Mouse (Mus musculus): ENCODE data around the gene Thsd7a. TPM values are rescaled to one million over a fixed set of nuclear protein-coding genes. Genes with fewer than 3 reads are reported as not detected.

Thsd7a gene
- polyA plus RNA-seq, 1 experiment from 2014 or later: 3.2 TPM

DNA sequence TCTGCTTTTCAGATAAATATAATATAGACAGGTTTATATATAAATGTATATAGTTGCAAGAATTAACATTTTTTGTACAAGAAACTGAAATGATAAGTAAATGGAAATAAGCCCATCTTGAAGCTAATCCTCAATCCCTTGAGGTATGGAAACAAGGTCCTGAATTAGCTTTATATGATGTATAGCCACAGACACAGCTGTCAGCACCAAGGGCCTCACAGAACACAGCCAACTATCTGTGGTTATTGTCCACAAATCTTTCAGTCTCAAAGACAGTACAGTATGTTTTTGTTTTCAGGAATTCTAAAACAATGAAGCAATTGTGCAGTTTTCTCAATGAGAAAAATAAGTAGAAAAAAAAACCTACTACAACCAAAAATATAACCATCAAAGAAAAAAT lies 400.5 kb downstream of the Thsd7a start:
- H3K4me2 ChIP-seq (replicated peaks): no peak overlapping the region
- no peak overlapping the region for H3K27ac ChIP-seq
- no peaks in the 10 kb centered on the region for H3K9me3 ChIP-seq
- ATAC-seq: no peak
- H3K4me3 ChIP-seq (replicated peaks): no peak overlapping the region
- H3K4me1 ChIP-seq (replicated peaks): no peaks in the 10 kb centered on the region
- no peaks in the 10 kb centered on the region for H3K36me3 ChIP-seq
- H3K27me3 ChIP-seq (replicated peaks): no peaks in the 10 kb centered on the region
- H3K9ac ChIP-seq: no peak overlapping the region

DNA sequence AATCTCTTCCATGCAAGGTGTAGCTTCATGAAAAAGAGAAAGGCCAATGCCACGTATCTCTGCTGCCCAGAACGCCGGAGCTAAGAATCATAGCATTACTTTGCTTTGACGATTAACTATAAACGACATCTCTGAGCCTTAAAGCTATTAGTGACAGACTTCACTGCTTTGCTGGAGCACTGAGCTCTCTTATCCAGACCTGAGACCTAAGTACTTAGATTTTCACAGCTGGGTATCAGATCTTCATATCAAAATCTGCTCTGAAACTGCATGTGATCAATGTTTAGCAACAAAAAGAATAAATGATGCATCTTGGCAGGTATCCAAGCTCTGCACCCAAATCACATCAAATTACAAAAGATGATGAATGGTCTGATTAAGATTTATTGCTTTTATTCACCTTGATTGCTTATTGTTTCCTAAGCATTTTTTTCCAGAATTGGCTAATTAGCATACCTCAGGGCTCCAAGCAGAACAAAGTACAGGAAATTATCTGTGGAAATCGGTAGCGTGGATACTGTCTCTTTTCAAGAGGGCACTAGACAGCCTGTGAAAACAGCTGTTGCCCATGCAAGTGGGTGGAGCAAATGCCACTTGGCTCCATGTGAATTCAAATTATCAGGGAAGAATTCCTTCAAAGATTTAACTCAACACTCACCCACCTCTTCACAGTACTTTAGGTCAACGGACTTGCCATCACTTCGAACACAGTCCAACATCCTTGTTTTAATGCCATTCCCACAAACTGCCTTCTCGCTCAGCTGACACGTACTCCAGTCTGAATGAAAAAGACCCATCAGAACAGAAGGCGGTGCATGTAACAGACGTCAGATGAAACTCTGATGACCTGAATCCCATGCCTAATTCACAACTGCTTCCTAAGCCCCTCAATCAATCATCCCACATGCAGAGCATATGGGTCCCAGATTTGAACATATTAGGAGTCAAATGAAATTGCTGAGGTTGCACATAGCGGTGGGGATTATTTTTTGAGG lies 412.3 kb downstream of the Thsd7a start:
- no peaks in the 10 kb centered on the region for H3K4me1 ChIP-seq (replicated peaks)
- no peak overlapping the region for H3K4me2 ChIP-seq (replicated peaks)
- H3K9me3 ChIP-seq: no peaks in the 10 kb centered on the region
- H3K9ac ChIP-seq: no peak overlapping the region
- no peaks in the 10 kb centered on the region for H3K27me3 ChIP-seq (replicated peaks)
- WGBS: 79% methylated on average over 14 of the region's 14 CpGs
- ATAC-seq: no peak
- H3K4me3 ChIP-seq (replicated peaks): no peak overlapping the region
- no peaks in the 10 kb centered on the region for H3K36me3 ChIP-seq
- H3K27ac ChIP-seq: no peak overlapping the region

DNA sequence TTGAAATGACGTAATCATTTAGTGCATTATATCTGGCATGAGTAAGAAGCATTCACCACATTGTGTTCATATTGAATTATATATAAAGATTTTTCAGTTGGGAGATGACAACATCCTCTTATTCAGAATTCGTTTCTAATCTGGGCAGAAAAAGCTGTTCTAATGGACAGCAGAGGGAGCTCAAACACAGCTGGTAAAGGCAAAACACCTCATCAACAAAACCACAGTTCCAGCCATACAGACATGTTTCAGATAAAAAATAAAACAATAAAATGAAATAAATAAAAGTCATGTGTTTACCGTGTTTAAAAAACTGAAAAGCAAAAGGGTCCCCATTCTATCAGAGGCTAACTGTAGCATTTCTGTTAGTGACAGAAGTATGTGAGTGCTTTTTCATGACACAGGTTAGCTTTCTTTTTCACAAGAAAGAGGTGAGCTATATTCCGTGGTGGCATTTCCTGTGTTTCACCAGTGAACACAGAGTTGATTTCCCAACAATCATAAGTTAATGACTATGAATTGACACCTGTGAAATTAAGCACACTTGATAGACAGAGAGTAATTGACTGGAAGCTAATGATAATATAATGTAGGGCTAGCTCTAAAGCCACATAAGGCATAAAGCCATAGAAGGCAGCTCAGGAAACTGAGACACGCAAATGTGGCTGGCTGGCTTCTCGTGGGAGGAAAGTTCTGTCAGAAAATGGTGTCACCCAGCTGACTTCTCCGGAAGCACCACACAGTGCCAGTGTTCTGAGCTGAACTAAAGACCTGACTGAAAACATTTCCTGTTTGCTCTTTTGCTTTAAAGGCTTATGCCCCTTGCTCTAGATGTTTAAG lies 433.9 kb downstream of the Thsd7a start:
- 51% methylated on average over 7 of the region's 7 CpGs for WGBS
- Histone ChIP-seq H3K4me3 (replicated peaks) (no peak overlapping the region), H3K4me1 (replicated peaks) (no peaks in the 10 kb centered on the region), H3K9ac (no peak overlapping the region), H3K27me3 (replicated peaks) (no peaks in the 10 kb centered on the region), H3K36me3 (no peaks in the 10 kb centered on the region), H3K9me3 (no peaks in the 10 kb centered on the region), H3K27ac (no peak overlapping the region), H3K4me2 (replicated peaks) (no peak overlapping the region)
- no peak for ATAC-seq

GRCm38 (mm10) chr6:12307502-12307901 lies 441.7 kb downstream of the Thsd7a start:
- Histone ChIP-seq H3K9ac (no peak overlapping the region), H3K27me3 (replicated peaks) (no peaks in the 10 kb centered on the region), H3K4me1 (replicated peaks) (no peaks in the 10 kb centered on the region), H3K9me3 (0 out of 2 replicates have a peak, but pooled peaks cover 3% of the 10 kb centered on the region), H3K27ac (no peak overlapping the region), H3K4me3 (replicated peaks) (no peak overlapping the region), H3K36me3 (no peaks in the 10 kb centered on the region), H3K4me2 (replicated peaks) (no peak overlapping the region)
- no peak for ATAC-seq
- WGBS: 81% methylated on average over 2 of the region's 2 CpGs

DNA sequence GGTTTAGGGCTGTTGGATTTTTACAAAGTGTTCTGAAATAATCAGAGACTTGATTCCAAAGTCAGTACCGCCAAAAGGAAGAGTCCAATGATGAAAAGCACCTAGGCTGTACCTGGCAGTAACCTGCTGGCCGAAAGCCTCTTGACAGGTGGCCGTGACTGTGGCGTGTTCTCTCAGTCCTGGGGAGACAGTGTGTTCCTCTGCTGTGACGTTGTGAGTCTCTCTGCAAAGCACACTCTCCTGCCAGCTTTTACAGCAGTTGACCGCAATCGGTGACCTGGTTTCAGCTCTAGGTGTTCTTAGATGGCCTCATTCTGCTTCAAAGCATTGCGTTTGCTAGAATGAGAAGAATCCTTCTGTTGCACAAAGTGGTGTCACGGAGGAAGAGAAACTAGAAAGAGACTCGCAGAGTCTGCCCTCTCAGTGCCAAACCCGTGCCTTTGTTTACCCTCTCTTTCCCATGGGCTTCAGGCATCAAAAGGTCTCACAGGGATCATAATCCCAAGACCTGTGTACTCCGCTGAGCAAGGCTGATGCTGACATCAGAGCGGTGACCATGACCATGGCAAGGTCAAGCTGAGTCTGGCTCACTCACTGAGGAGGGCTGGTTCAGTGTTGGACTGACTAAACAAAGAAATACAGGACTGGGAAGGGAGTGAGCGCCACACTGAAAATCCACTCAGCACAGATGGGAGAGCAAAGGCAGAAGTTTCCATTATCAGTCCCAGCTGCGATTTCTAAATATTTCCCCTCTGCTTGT lies 486.4 kb downstream of the Thsd7a start:
- H3K9me3 ChIP-seq: no peaks in the 10 kb centered on the region
- no peaks in the 10 kb centered on the region for H3K4me1 ChIP-seq (replicated peaks)
- H3K27me3 ChIP-seq (replicated peaks): no peaks in the 10 kb centered on the region
- no peaks in the 10 kb centered on the region for H3K36me3 ChIP-seq
- H3K9ac ChIP-seq: no peak overlapping the region
- WGBS: 77% methylated on average over 15 of the region's 15 CpGs
- no peak overlapping the region for H3K27ac ChIP-seq
- H3K4me2 ChIP-seq (replicated peaks): no peak overlapping the region
- no peak for ATAC-seq
- H3K4me3 ChIP-seq (replicated peaks): no peak overlapping the region
